Mouse (Mus musculus) myocyte (in vitro differentiated cells): ENCODE measurements around the gene Zim1. TPM values are rescaled to one million over a fixed set of nuclear protein-coding genes. Genes with fewer than 3 reads are reported as not detected.

ENCODE experiments used
- H3K27me3 ChIP-seq: one replicate; pipeline ENCODE4 v1.6.1; 2011; ENCODE audit not compliant: control insufficient read depth, insufficient read depth, insufficient read length
- H3K36me3 ChIP-seq: one replicate; pipeline ENCODE4 v1.6.1; 2011; ENCODE audit not compliant: control insufficient read depth, insufficient read depth
- H3K4me2 ChIP-seq: one replicate; pipeline ENCODE4 v1.6.1; 2011; ENCODE audit warnings: low read depth, control low read depth
- H3K4me3 ChIP-seq: one replicate; pipeline ENCODE4 v1.5.1; 2011; ENCODE audit warnings: mild to moderate bottlenecking, control low read depth, moderate library complexity
- H3K79me2 ChIP-seq: one replicate; pipeline ENCODE4 v1.6.1; 2011; ENCODE audit not compliant: control insufficient read depth, insufficient read depth
- H3ac ChIP-seq: one replicate; pipeline ENCODE4 v1.6.1; 2011; ENCODE audit not compliant: control insufficient read depth, insufficient read length
- CEBPB ChIP-seq: IDR thresholded peaks from 2 replicates; pipeline ENCODE4 v1.6.1; 2011; ENCODE audit warnings: mild to moderate bottlenecking, moderate library complexity; ENCODE audit not compliant: poor library complexity, insufficient read depth, severe bottlenecking
- E2F4 ChIP-seq: IDR thresholded peaks from one replicate; pipeline ENCODE4 v1.6.1; 2011; ENCODE audit warnings: mild to moderate bottlenecking, control low read depth, moderate library complexity; ENCODE audit not compliant: insufficient read depth
- MAX ChIP-seq: IDR thresholded peaks from one replicate; pipeline ENCODE4 v1.6.1; 2011; ENCODE audit warnings: low read depth, mild to moderate bottlenecking, control low read depth
- MYOD1 ChIP-seq, 3 experiments: IDR thresholded peaks; one replicate each; pipeline ENCODE4 v1.6.1; 2011; ENCODE audit warnings: control low read depth in 2 of 3, low read depth in 2 of 3, mild to moderate bottlenecking in 2 of 3, moderate library complexity in 1 of 3; ENCODE audit not compliant: insufficient read length in 2 of 3, control insufficient read depth in 1 of 3
- MYOG ChIP-seq, 3 experiments: IDR thresholded peaks; one replicate each; pipeline ENCODE4 v1.6.1; 2011; ENCODE audit warnings: control low read depth in 2 of 3, low read depth in 2 of 3, mild to moderate bottlenecking in 2 of 3; ENCODE audit not compliant: insufficient read length in 2 of 3, control insufficient read depth in 1 of 3, insufficient read depth in 1 of 3
- POLR2A ChIP-seq: IDR thresholded peaks from one replicate; pipeline ENCODE4 v1.6.1; 2011; ENCODE audit warnings: low read depth, mild to moderate bottlenecking, control low read depth, moderate library complexity; ENCODE audit not compliant: insufficient read length
- POLR2AphosphoS2 ChIP-seq: IDR thresholded peaks from one replicate; pipeline ENCODE4 v1.6.1; 2011; ENCODE audit warnings: low read depth, control low read depth; ENCODE audit not compliant: insufficient read length
- REST ChIP-seq: IDR thresholded peaks from one replicate; pipeline ENCODE4 v1.6.1; 2011; ENCODE audit warnings: mild to moderate bottlenecking, control low read depth, moderate library complexity; ENCODE audit not compliant: insufficient read depth, insufficient read length
- SRF ChIP-seq: IDR thresholded peaks from one replicate; pipeline ENCODE4 v1.6.1; 2011; ENCODE audit warnings: low read depth; ENCODE audit not compliant: control insufficient read depth, insufficient read length
- TCF12 ChIP-seq: IDR thresholded peaks from one replicate; pipeline ENCODE4 v1.6.1; 2011; ENCODE audit warnings: mild to moderate bottlenecking, control low read depth; ENCODE audit not compliant: poor library complexity, insufficient read depth, severe bottlenecking
- TCF3 ChIP-seq: IDR thresholded peaks from one replicate; pipeline ENCODE4 v1.6.1; 2011; ENCODE audit warnings: low read depth, control low read depth; ENCODE audit not compliant: insufficient read length
- USF1 ChIP-seq: IDR thresholded peaks from one replicate; pipeline ENCODE4 v1.6.1; 2011; ENCODE audit warnings: low read depth, mild to moderate bottlenecking, control low read depth, moderate library complexity
- polyA plus RNA-seq: library from polyadenylated mRNA; unstranded; fragments of >200 nt; fragmentation: generic; extraction: Trizol; gene quantifications from one replicate; pipeline ENCODE4 v1.2.1, GENCODE M21; 2012; ENCODE audit warnings: missing spikeins

Gene Zim1
- polyA plus RNA-seq, 1 experiment = 2.0 TPM

DNA sequence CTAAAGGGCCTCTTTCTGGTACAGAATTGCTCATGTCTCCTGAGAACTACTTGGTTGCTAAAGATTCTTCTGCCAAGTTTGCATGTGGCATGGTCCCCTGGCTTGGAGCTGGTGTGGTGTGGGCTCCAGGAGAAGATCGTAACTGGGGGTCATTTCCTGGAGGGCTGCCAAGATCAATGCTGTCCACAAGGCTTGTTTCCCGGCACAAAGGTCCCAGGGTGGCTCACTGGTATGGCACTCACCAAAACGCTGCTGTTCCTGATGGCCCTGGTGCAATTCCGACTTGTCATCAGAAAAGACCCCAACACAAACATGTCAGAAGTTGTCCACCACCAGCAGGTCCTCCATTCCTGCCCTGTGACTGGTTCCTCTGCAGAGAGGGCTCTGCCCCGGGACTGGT, 44.1 kb downstream of the Zim1 start:
- no peak for TF ChIP-seq REST
- no peak for TF ChIP-seq POLR2A
- no peak for TF ChIP-seq CEBPB
- no peak for TF ChIP-seq MYOG (IDR thresholded peaks at IDR 0.05; ENCODE audit: control insufficient read depth in 1 of 3, insufficient read depth in 1 of 3, insufficient read length in 2 of 3, low read depth in 2 of 3)
- Histone ChIP-seq H3K27me3 (peaks cover 4% of the 10 kb centered on the region), H3K36me3 (no peaks in the 10 kb centered on the region), H3K4me2 (no peak overlapping the region), H3K79me2 (no peaks in the 10 kb centered on the region), H3K4me3 (no peak overlapping the region), H3ac (no peak overlapping the region)

DNA sequence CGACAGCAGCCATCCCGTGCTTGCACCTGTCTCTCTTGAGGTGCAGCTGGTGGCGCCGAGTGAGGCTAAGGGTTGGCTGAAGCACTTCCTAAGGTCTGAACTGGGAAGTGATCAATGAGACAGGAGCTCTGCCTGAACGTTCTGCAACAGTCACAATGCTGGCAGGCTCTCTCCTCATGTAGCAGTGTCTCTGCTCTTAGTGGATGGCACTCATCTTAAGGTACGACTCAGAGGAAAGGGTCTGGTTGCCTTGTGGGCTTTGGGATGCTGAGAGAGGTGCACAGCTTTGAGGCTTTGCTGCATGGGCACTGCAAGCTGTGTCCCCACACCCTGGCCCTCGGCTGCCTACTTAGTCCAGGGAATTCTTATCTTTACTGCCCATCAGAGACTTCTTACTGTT, 45.0 kb downstream of the Zim1 start:
- Histone ChIP-seq H3K27me3 (peaks cover 4% of the 10 kb centered on the region), H3K4me3 (no peak overlapping the region), H3K4me2 (no peak overlapping the region), H3K79me2 (no peaks in the 10 kb centered on the region), H3ac (no peak overlapping the region), H3K36me3 (no peaks in the 10 kb centered on the region)
- TF ChIP-seq USF1 = no peak
- TF ChIP-seq TCF3 = no peak
- TF ChIP-seq TCF12 = no peak
- no peak for TF ChIP-seq E2F4
- no peak for TF ChIP-seq MAX
- TF ChIP-seq CEBPB = no peak
- no peak for TF ChIP-seq POLR2A
- TF ChIP-seq POLR2AphosphoS2 = no peak
- TF ChIP-seq MYOG (IDR thresholded peaks at IDR 0.05; ENCODE audit: control insufficient read depth in 1 of 3, insufficient read depth in 1 of 3, insufficient read length in 2 of 3, low read depth in 2 of 3) = no peak
- TF ChIP-seq REST = no peak
- TF ChIP-seq MYOD1 (IDR thresholded peaks at IDR 0.05; ENCODE audit: control insufficient read depth in 1 of 3, insufficient read length in 2 of 3, low read depth in 2 of 3) = no peak
- no peak for TF ChIP-seq SRF

DNA sequence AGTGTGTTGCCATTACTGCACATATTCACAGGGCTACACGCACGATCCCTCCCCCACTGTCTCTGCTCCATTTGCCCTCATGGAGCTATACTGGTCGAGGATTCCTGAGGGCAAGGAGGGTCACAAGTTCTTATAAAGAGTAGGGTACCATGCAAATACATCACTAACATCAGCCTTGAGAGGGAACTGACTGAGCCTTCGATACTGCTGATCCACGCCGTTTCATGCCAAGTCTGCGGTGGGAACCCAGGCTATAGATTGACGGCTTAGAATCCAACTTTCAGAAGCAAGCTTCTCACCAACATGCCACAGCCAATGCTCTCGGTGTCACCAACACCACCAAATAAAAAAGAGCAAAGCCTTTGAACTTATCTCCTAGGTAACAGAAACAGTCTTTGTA, 45.7 kb downstream of the Zim1 start:
- Histone ChIP-seq H3K79me2 (no peaks in the 10 kb centered on the region), H3K36me3 (no peaks in the 10 kb centered on the region), H3K4me3 (no peak overlapping the region), H3K4me2 (no peak overlapping the region), H3ac (no peak overlapping the region), H3K27me3 (peaks cover 4% of the 10 kb centered on the region)
- TF ChIP-seq REST = no peak
- TF ChIP-seq SRF = no peak
- no peak for TF ChIP-seq POLR2A
- no peak for TF ChIP-seq E2F4
- no peak for TF ChIP-seq POLR2AphosphoS2
- no peak for TF ChIP-seq MYOD1 (IDR thresholded peaks at IDR 0.05; ENCODE audit: control insufficient read depth in 1 of 3, insufficient read length in 2 of 3, low read depth in 2 of 3)
- TF ChIP-seq TCF12 = no peak
- TF ChIP-seq MYOG (IDR thresholded peaks at IDR 0.05; ENCODE audit: control insufficient read depth in 1 of 3, insufficient read depth in 1 of 3, insufficient read length in 2 of 3, low read depth in 2 of 3) = no peak
- TF ChIP-seq USF1 = no peak
- no peak for TF ChIP-seq CEBPB
- TF ChIP-seq TCF3 = no peak
- TF ChIP-seq MAX = no peak

DNA sequence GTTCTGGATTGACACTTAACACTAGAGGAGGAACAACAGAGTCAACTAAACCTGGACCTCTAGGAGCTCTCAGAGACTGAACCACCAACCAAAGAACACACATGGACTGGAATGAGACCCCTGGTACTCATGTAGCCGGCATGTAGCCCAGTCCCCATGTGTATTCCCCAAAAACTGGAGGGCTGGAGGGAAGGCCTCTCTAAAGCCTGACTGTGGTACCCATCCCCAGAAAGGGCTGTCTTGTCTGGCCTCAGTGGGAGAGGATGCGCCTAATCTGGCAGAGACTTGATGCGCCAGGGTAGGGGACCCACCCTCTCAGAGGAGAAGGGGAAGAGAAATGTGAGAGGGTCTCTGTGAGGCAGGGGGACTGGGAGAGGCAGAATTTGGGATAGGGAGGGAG, 50.4 kb downstream of the Zim1 start:
- Histone ChIP-seq H3K79me2 (no peaks in the 10 kb centered on the region), H3K4me2 (no peak overlapping the region), H3K36me3 (no peaks in the 10 kb centered on the region), H3K4me3 (no peak overlapping the region), H3K27me3 (no peaks in the 10 kb centered on the region), H3ac (no peak overlapping the region)
- TF ChIP-seq CEBPB (no peak), POLR2A (no peak), REST (no peak), MAX (no peak), SRF (no peak)

DNA sequence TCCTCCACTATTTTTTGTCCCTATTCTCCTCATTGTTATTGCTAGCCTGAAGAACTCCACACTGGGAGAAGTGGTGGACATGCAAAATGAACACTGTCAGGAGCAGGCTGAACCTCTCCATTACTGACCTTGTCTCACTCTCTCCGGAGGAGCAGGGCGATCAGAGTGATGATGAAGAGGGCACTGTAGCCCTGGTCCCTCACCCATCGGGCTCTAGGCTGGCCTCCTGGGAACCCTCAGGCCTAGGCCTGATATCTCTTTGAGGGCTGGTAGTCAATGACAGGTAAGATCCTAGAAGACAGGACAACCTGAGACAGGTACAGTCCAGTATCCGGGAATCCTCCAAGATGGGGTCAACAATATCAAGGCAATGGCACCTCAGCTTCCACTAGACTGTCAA, 58.2 kb downstream of the Zim1 start:
- H3K4me2 ChIP-seq = no peak overlapping the region
- TF ChIP-seq CEBPB (no peak), POLR2A (no peak), POLR2AphosphoS2 (no peak), MYOG (IDR thresholded peaks at IDR 0.05; ENCODE audit: control insufficient read depth in 1 of 3, insufficient read depth in 1 of 3, insufficient read length in 2 of 3, low read depth in 2 of 3) (no peak), REST (no peak)
- H3K27me3 ChIP-seq = no peaks in the 10 kb centered on the region
- H3K79me2 ChIP-seq = no peaks in the 10 kb centered on the region
- H3ac ChIP-seq = no peak overlapping the region
- no peak overlapping the region for H3K4me3 ChIP-seq
- no peaks in the 10 kb centered on the region for H3K36me3 ChIP-seq

DNA sequence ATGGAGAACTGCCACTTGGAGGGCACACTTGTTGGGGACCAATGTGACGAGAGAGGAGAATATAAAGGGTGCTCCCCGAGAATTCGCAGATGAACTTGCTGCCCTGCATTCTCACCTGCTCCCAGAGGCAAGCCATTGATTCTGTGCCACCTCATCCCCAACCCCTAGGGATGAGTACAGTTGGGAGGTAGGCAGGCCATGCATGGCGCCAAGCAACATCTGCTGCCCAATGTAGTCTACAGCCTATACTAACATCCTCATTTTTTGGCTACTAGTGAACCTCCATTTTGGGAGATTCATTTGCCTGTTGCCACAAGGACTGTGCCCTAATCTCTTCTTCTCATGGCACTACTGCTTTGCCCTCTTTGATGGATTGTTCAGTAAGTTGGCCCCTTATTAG, 59.5 kb downstream of the Zim1 start:
- H3K4me3 ChIP-seq = no peak overlapping the region
- H3K36me3 ChIP-seq = no peaks in the 10 kb centered on the region
- H3K4me2 ChIP-seq = no peak overlapping the region
- H3K27me3 ChIP-seq = no peaks in the 10 kb centered on the region
- H3ac ChIP-seq = no peak overlapping the region
- TF ChIP-seq MYOD1 (IDR thresholded peaks at IDR 0.05; ENCODE audit: control insufficient read depth in 1 of 3, insufficient read length in 2 of 3, low read depth in 2 of 3) = no peak
- no peak for TF ChIP-seq CEBPB
- no peak for TF ChIP-seq MAX
- TF ChIP-seq POLR2AphosphoS2 = no peak
- no peaks in the 10 kb centered on the region for H3K79me2 ChIP-seq
